In the genomic region with DNA sequence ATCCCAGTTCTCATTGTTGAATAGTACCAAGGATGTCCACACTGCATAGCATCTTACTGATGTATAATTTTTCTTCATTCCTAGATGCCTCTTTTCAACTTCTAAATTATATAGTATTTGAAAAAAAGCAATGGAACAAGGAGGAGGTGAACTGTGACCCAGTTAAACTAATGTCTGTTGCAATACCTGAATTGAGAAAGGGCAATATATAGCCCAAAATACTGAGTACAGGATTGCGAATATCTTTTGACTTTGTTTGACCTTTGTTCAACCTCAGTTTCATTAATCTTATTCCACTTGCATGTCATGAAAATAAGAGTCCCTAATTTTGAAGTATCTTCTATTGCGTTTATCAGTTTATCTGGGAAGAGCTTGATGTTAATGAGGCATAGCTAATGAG, we compare ENCODE assay signal across 31 mouse cellular contexts. TPM values are rescaled to one million over a fixed set of nuclear protein-coding genes. Genes with fewer than 3 reads are reported as not detected.
"Had no signal": no experiment of that assay in that cellular context is flagged by ENCODE, and none has a peak within 500 bp of the region (broad histone marks: within the 10 kb centered on the region; RNA-seq: fewer than 3 reads in every experiment).

No protein-coding gene starts in this region.

- H3K27me3 ChIP-seq: embryonic facial prominence, embryonic 12.5 days; embryonic facial prominence, embryonic 13.5 days; embryonic facial prominence, embryonic 15.5 days; forebrain, embryonic 12.5 days; forebrain, embryonic 13.5 days; forebrain, embryonic 15.5 days had no signal

- H3K27ac ChIP-seq: embryonic facial prominence, embryonic 10.5 days; embryonic facial prominence, embryonic 12.5 days; embryonic facial prominence, embryonic 13.5 days; embryonic facial prominence, embryonic 15.5 days; forebrain, embryonic 10.5 days; forebrain, embryonic 12.5 days; forebrain, embryonic 13.5 days; forebrain, embryonic 15.5 days; gastrocnemius, adult 2 months; heart, adult 2 months had no signal

- H3K9me3 ChIP-seq: embryonic facial prominence, embryonic 10.5 days; embryonic facial prominence, embryonic 12.5 days; embryonic facial prominence, embryonic 13.5 days; embryonic facial prominence, embryonic 15.5 days; forebrain, embryonic 10.5 days; forebrain, embryonic 12.5 days; forebrain, embryonic 13.5 days; forebrain, embryonic 15.5 days had no signal

- ATAC-seq: forebrain, embryonic 13.5 days; forebrain, embryonic 14.5 days; forebrain, embryonic 15.5 days; forebrain, embryonic 16.5 days; forebrain, postnatal 0 days had no signal

- H3K4me3 ChIP-seq: embryonic facial prominence, embryonic 10.5 days; embryonic facial prominence, embryonic 12.5 days; embryonic facial prominence, embryonic 13.5 days; embryonic facial prominence, embryonic 15.5 days; erythroblast, embryonic 14.5 days; forebrain, embryonic 10.5 days; forebrain, embryonic 12.5 days; forebrain, embryonic 13.5 days; forebrain, embryonic 15.5 days; gastrocnemius, adult 2 months; heart, adult 2 months had no signal

- H3K4me1 ChIP-seq: embryonic facial prominence, embryonic 10.5 days; embryonic facial prominence, embryonic 12.5 days; embryonic facial prominence, embryonic 13.5 days; embryonic facial prominence, embryonic 15.5 days; forebrain, embryonic 10.5 days; forebrain, embryonic 12.5 days; forebrain, embryonic 13.5 days; forebrain, embryonic 15.5 days had no signal

- H3K4me2 ChIP-seq: embryonic facial prominence, embryonic 12.5 days; embryonic facial prominence, embryonic 13.5 days; embryonic facial prominence, embryonic 15.5 days; forebrain, embryonic 12.5 days; forebrain, embryonic 13.5 days; forebrain, embryonic 15.5 days had no signal

- DNase-seq: cerebellum, adult 2 months; cerebellum, adult 8-10 months; cerebellum, adult 9-10 months; cerebellum, adult 9-11 months; cerebellum, postnatal 10 days; cerebellum, postnatal 14 days; cerebellum, postnatal 25 days; cerebellum, postnatal 36 days; embryo, embryonic 11 days; forebrain, postnatal 0 days; gastrocnemius, adult 2 months; gastrocnemius, postnatal 10 days; gastrocnemius, postnatal 14 days; gastrocnemius, postnatal 25 days; gastrocnemius, postnatal 36 days; heart, adult 11 months; heart, adult 18-20 months; heart, adult 2 months had no signal

- H3K9ac ChIP-seq: embryonic facial prominence, embryonic 12.5 days; embryonic facial prominence, embryonic 13.5 days; embryonic facial prominence, embryonic 15.5 days; forebrain, embryonic 12.5 days; forebrain, embryonic 13.5 days; forebrain, embryonic 15.5 days; forebrain, postnatal 0 days had no signal

RNA-seq across cellular contexts. Expression of a gene that starts 16.3 kb away (rescaled TPM):
- total RNA-seq: gastrocnemius, adult 18-20 months; gastrocnemius, adult 2 months; gastrocnemius, adult 8-10 months; gastrocnemius, postnatal 25 days; heart, adult 2 months had no signal
